16 mouse cellular contexts compared by ENCODE assay signal in genomic region chr3:150640004-150640676, GRCm38 (mm10).
"Had no signal": no experiment of that assay in that cellular context is flagged by ENCODE, and none has a peak within 500 bp of the region (broad histone marks: within the 10 kb centered on the region; RNA-seq: fewer than 3 reads in every experiment).

No protein-coding gene starts in this region.

- H3K27ac ChIP-seq: neural tube, embryonic 12.5 days; neural tube, embryonic 13.5 days; neural tube, embryonic 15.5 days; stomach, embryonic 15.5 days; stomach, postnatal 0 days had no signal

- H3K9me3 ChIP-seq: neural tube, embryonic 12.5 days; neural tube, embryonic 13.5 days; neural tube, embryonic 15.5 days; stomach, embryonic 15.5 days had no signal

- H3K4me2 ChIP-seq: neural tube, embryonic 12.5 days; neural tube, embryonic 13.5 days; neural tube, embryonic 15.5 days; stomach, embryonic 15.5 days had no signal

- H3K4me1 ChIP-seq: neural tube, embryonic 12.5 days; neural tube, embryonic 13.5 days; neural tube, embryonic 15.5 days; stomach, embryonic 15.5 days had no signal

- H3K27me3 ChIP-seq: neural tube, embryonic 12.5 days; neural tube, embryonic 13.5 days; neural tube, embryonic 15.5 days; stomach, embryonic 15.5 days had no signal

- H3K9ac ChIP-seq: neural tube, embryonic 12.5 days; neural tube, embryonic 13.5 days; neural tube, embryonic 15.5 days; stomach, embryonic 15.5 days had no signal

- DNase-seq: right cerebral cortex, adult 18-20 months; right cerebral cortex, postnatal 14 days; right cerebral cortex, postnatal 25 days; right cerebral cortex, postnatal 4 days; spleen, adult 18-20 months; thymus, adult 18-20 months; thymus, adult 2 months; thymus, postnatal 14 days; thymus, postnatal 25 days; thymus, postnatal 36 days; thymus, postnatal 4 days had no signal

- H3K36me3 ChIP-seq: neural tube, embryonic 12.5 days; neural tube, embryonic 13.5 days; neural tube, embryonic 15.5 days; stomach, embryonic 15.5 days had no signal

- H3K4me3 ChIP-seq: neural tube, embryonic 12.5 days; neural tube, embryonic 13.5 days; neural tube, embryonic 15.5 days; stomach, embryonic 15.5 days had no signal
